8 mouse cellular contexts compared by ENCODE assay signal in the genomic region with DNA sequence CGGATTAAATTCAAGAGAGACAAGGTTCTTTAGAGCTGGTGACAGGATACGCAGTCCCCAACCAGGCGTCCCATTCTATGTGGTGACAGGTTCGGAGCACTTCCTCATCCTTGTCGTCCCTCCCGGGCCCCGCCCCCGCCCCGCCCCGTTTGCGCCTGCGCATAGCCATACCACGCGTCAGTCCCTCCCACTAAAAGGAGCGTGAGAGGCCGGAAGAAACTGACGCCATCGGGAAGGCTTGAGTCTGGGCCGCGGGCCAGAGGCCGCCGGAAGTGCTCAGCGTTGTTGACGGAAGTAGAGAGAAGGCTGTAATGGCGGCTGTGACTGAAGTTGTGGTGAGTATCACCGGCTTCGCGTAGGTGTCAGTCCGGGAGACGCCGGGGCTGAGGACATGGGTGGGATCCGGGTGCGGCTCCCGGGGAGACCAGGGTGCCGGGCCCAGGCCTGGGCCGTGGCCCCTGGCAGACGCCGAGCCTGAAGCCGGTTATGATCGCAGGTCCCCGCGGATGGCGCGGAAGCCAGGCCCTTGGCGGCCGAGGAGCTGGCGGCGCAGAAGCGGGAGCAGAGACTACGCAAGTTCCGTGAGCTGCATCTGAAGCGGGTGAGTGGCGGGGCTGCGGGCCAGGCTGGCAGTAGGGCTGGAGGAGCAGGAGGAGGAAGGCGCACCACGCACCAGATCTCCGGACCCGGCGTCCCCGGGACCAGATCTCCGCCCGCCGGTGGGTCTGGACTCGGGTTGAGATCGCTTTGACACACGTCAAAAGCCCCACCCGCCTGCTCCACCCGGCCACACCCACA. TPM values are rescaled to one million over a fixed set of nuclear protein-coding genes. Genes with fewer than 3 reads are reported as not detected.
DNase-seq lines count a peak whose midpoint lies in the region; ATAC-seq and TF ChIP-seq lines count a peak whose summit lies in the region.

Syf2 (plus strand) TSS at position 215 of the 798 bp plus-strand sequence.

- H3K27me3 ChIP-seq in C2C12 (ENCODE audit: control insufficient read depth, insufficient read depth, insufficient read length), result no peaks in the 10 kb centered on the region
- no peaks in the 10 kb centered on the region for H3K27me3 ChIP-seq in erythroblast, embryonic 14.5 days (ENCODE audit: control insufficient read depth)
- H3K27me3 ChIP-seq in heart, embryonic 12.5 days (replicated peaks), result no peaks in the 10 kb centered on the region
- H3K27me3 ChIP-seq in kidney, postnatal 0 days (ENCODE audit: insufficient read depth, low read length), result no peaks in the 10 kb centered on the region
- no peaks in the 10 kb centered on the region for H3K27me3 ChIP-seq in liver, embryonic 11.5 days (replicated peaks; ENCODE audit: control insufficient read depth, insufficient read depth, low read length)
- no peaks in the 10 kb centered on the region for H3K27me3 ChIP-seq in stomach, embryonic 14.5 days (ENCODE audit: control insufficient read depth, insufficient read depth, low read length)

- peaks cover 60% of the 10 kb centered on the region for H3K4me1 ChIP-seq in erythroblast, embryonic 14.5 days (ENCODE audit: control insufficient read depth)
- peaks cover 17% of the 10 kb centered on the region for H3K4me1 ChIP-seq in heart, embryonic 12.5 days (replicated peaks)
- peaks cover 9% of the 10 kb centered on the region for H3K4me1 ChIP-seq in kidney, postnatal 0 days (replicated peaks; ENCODE audit: insufficient read depth, low read length)
- H3K4me1 ChIP-seq in liver, embryonic 11.5 days (replicated peaks; ENCODE audit: control insufficient read depth, insufficient read depth, low read length), result peaks cover 11% of the 10 kb centered on the region
- H3K4me1 ChIP-seq in stomach, embryonic 14.5 days (ENCODE audit: control insufficient read depth, insufficient read depth, low read length), result peaks cover 8% of the 10 kb centered on the region

- 0 out of 2 replicates have a peak, but pooled peaks have one; percentile 30 for TF ChIP-seq POLR2A in brain, embryonic 14.5 days (IDR thresholded peaks at IDR 0.05; ENCODE audit: borderline replicate concordance, extremely low read depth, insufficient read depth, insufficient read length, poor library complexity, severe bottlenecking)

- DNase-seq in brain, embryonic 14.5 days (ENCODE audit: low read depth), result peak; percentile 99
- DNase-seq in kidney, postnatal 0 days (ENCODE audit: low spot score), result peak; percentile 98
- DNase-seq in liver, embryonic 11.5 days (ENCODE audit: low spot score), result peak; percentile 91
- DNase-seq in naive thymus-derived CD4-positive, alpha-beta T cell, adult 2 months (ENCODE audit: low read depth), result peak; percentile 98

- WGBS in heart, embryonic 12.5 days, result under 1% methylated on average over 68 of the region's 68 CpGs
- WGBS in kidney, postnatal 0 days, result under 1% methylated on average over 68 of the region's 68 CpGs
- 1% methylated on average over 68 of the region's 68 CpGs for WGBS in liver, embryonic 11.5 days
- WGBS in stomach, embryonic 14.5 days, result under 1% methylated on average over 68 of the region's 68 CpGs

- H3K9me3 ChIP-seq in erythroblast, embryonic 14.5 days (ENCODE audit: control insufficient read depth, low read length), result no peaks in the 10 kb centered on the region
- no peaks in the 10 kb centered on the region for H3K9me3 ChIP-seq in heart, embryonic 12.5 days (replicated peaks)
- no peaks in the 10 kb centered on the region for H3K9me3 ChIP-seq in kidney, postnatal 0 days (replicated peaks; ENCODE audit: low read length)
- no peaks in the 10 kb centered on the region for H3K9me3 ChIP-seq in liver, embryonic 11.5 days (ENCODE audit: control insufficient read depth, low read length)
- no peaks in the 10 kb centered on the region for H3K9me3 ChIP-seq in stomach, embryonic 14.5 days (ENCODE audit: control insufficient read depth, low read depth, low read length)

- H3K79me3 ChIP-seq in C2C12 (ENCODE audit: low read depth), result peaks cover 11% of the 10 kb centered on the region

- TF ChIP-seq CTCF in C2C12 (IDR thresholded peaks at IDR 0.05; ENCODE audit: control insufficient read depth, insufficient read depth, insufficient read length), result no peak
- no peak for TF ChIP-seq CTCF in brain, embryonic 14.5 days (IDR thresholded peaks at IDR 0.05; ENCODE audit: borderline replicate concordance, extremely low read depth, insufficient read depth, insufficient read length)
- no peak for TF ChIP-seq CTCF in kidney, postnatal 0 days (IDR thresholded peaks at IDR 0.05; ENCODE audit: low read depth)

- H3K79me2 ChIP-seq in C2C12 (ENCODE audit: control insufficient read depth, insufficient read depth), result peaks cover 41% of the 10 kb centered on the region

- peak within 1 kb of the TSS; percentile 89 for H3K9ac ChIP-seq in heart, embryonic 12.5 days
- H3K9ac ChIP-seq in kidney, postnatal 0 days (ENCODE audit: low read depth, low read length), result peak within 1 kb of the TSS; percentile 93
- peak within 1 kb of the TSS; percentile 79 for H3K9ac ChIP-seq in liver, embryonic 11.5 days (ENCODE audit: low read depth, low read length)
- H3K9ac ChIP-seq in stomach, embryonic 14.5 days (replicated peaks; ENCODE audit: low read depth, low read length), result peak within 1 kb of the TSS; percentile 64

- H3K36me3 ChIP-seq in C2C12 (ENCODE audit: control insufficient read depth, insufficient read depth), result peaks cover 49% of the 10 kb centered on the region
- peaks cover 87% of the 10 kb centered on the region for H3K36me3 ChIP-seq in erythroblast, embryonic 14.5 days (ENCODE audit: control insufficient read depth)
- peaks cover 61% of the 10 kb centered on the region for H3K36me3 ChIP-seq in heart, embryonic 12.5 days
- H3K36me3 ChIP-seq in kidney, postnatal 0 days (ENCODE audit: insufficient read depth, low read length), result peaks cover 45% of the 10 kb centered on the region
- peaks cover 50% of the 10 kb centered on the region for H3K36me3 ChIP-seq in liver, embryonic 11.5 days (ENCODE audit: control insufficient read depth, insufficient read depth, low read length)
- H3K36me3 ChIP-seq in stomach, embryonic 14.5 days (ENCODE audit: control insufficient read depth, insufficient read depth, low read length), result peaks cover 52% of the 10 kb centered on the region

- peak within 1 kb of the TSS; percentile 94 for H3ac ChIP-seq in C2C12 (ENCODE audit: control insufficient read depth, insufficient read length, low read depth)

- ATAC-seq in heart, embryonic 12.5 days (ENCODE audit: insufficient number of reproducible peaks, low FRiP score), result peak; percentile 96
- ATAC-seq in kidney, postnatal 0 days (replicated peaks; ENCODE audit: low FRiP score, low read depth), result peak; percentile 92
- peak; percentile 92 for ATAC-seq in liver, embryonic 11.5 days (replicated peaks; ENCODE audit: low FRiP score)
- peak; percentile 98 for ATAC-seq in stomach, embryonic 14.5 days (ENCODE audit: insufficient number of reproducible peaks, insufficient read depth, low FRiP score, low read depth)

- H3K4me2 ChIP-seq in heart, embryonic 12.5 days, result peak within 1 kb of the TSS; percentile 95
- H3K4me2 ChIP-seq in kidney, postnatal 0 days (ENCODE audit: low read length), result peak within 1 kb of the TSS; percentile 80
- peak within 1 kb of the TSS; percentile 75 for H3K4me2 ChIP-seq in liver, embryonic 11.5 days
- H3K4me2 ChIP-seq in stomach, embryonic 14.5 days (replicated peaks; ENCODE audit: low read depth, low read length), result peak within 1 kb of the TSS; percentile 67

- peak within 1 kb of the TSS; percentile 90 for H3K4me3 ChIP-seq in C2C12 (ENCODE audit: insufficient read depth, poor library complexity, severe bottlenecking)
- H3K4me3 ChIP-seq in erythroblast, embryonic 14.5 days (replicated peaks), result peak within 1 kb of the TSS; percentile 70
- peak within 1 kb of the TSS; percentile 96 for H3K4me3 ChIP-seq in heart, embryonic 12.5 days
- H3K4me3 ChIP-seq in kidney, postnatal 0 days (replicated peaks; ENCODE audit: low read depth, low read length), result peak within 1 kb of the TSS; percentile 96
- peak within 1 kb of the TSS; percentile 100 for H3K4me3 ChIP-seq in liver, embryonic 11.5 days (ENCODE audit: low read depth, low read length)
- peak within 1 kb of the TSS; percentile 99 for H3K4me3 ChIP-seq in stomach, embryonic 14.5 days (ENCODE audit: low read depth, low read length)

- peak within 1 kb of the TSS; percentile 65 for H3K27ac ChIP-seq in heart, embryonic 12.5 days (ENCODE audit: poor library complexity, severe bottlenecking)
- peak within 1 kb of the TSS; percentile 90 for H3K27ac ChIP-seq in kidney, postnatal 0 days
- H3K27ac ChIP-seq in liver, embryonic 11.5 days (ENCODE audit: low read depth, low read length), result peak within 1 kb of the TSS; percentile 85
- peak within 1 kb of the TSS; percentile 66; the same call in 1 of the 2 replicates for H3K27ac ChIP-seq in stomach, embryonic 14.5 days (ENCODE audit: low read length)

TF ChIP-seq in C2C12, 6 proteins besides CTCF, POLR2A, EP300 and RAD21:
- TF ChIP-seq CEBPB (IDR thresholded peaks at IDR 0.05; ENCODE audit: low read depth), result no peak
- TF ChIP-seq MAX (IDR thresholded peaks at IDR 0.05), result peak; percentile 58

RNA-seq across cellular contexts. Expression of gene Syf2, which starts in this region (rescaled TPM):
- 48.6 TPM for polyA plus RNA-seq in C2C12 (2012; fragmentation: generic; extraction: Trizol)
- polyA plus RNA-seq in brain, embryonic 14.5 days (2012; rRNA removed), result 50.4 and 51.7 TPM in 2 replicates
- polyA plus RNA-seq in erythroblast, embryonic 14.5 days (2012), result 10.1 and 17.9 TPM in 2 replicates
- 55.7 and 61.9 TPM in 2 replicates for polyA plus RNA-seq in heart, embryonic 12.5 days (2016; fragmentation: Nextera tagmentation; extraction: Ambion mirVana)
- 115 and 120 TPM in 2 replicates for polyA plus RNA-seq in kidney, postnatal 0 days (2015; fragmentation: Nextera tagmentation; extraction: Ambion mirVana)
- 83.9 and 89.4 TPM in 2 replicates for polyA plus RNA-seq in liver, embryonic 11.5 days (2014; fragmentation: Nextera tagmentation; extraction: Ambion mirVana)
- polyA plus RNA-seq in stomach, embryonic 14.5 days (2014; fragmentation: Nextera tagmentation; extraction: Ambion mirVana), result 67.7 and 71.7 TPM in 2 replicates

Comparison
In these comparisons a context has a peak if more than half of its experiments do, and no peak if none do; other contexts are left out.
1. Peak in every context shown above with its lines: DNase-seq, ATAC-seq, H3K4me3 ChIP-seq and H3K27ac ChIP-seq.